Mouse (Mus musculus) thymus, postnatal 4 days (tissue): ENCODE data around the gene Lgalsl.

Experiments used
- DNase-seq: peaks from one replicate; pipeline ENCODE4 v3.0.0; 2021

The Lgalsl gene

GRCm38 (mm10) chr11:20778861-20779563, 51.8 kb downstream of the Lgalsl start:
- DNase-seq = no peak

DNA sequence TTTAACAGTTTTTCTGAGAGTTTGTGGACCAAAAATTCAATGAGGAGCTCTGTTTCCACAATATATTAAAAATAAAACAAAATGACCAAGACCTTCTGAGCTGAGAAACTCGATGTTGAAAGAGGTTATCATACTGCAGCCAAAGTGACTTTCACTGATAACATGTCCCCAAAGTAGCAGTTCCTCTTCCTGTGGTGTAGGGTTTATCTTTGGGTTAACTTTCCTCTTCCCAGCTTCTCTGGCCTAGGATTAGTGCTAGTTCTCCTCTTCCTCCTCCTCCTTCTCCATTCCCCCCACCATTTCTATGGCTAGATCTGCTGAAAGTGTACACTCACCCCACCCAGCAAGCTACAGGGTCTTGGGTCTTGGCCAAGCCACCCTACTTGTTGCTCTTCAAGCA, 52.6 kb downstream of the Lgalsl start:
- no peak for DNase-seq

DNA sequence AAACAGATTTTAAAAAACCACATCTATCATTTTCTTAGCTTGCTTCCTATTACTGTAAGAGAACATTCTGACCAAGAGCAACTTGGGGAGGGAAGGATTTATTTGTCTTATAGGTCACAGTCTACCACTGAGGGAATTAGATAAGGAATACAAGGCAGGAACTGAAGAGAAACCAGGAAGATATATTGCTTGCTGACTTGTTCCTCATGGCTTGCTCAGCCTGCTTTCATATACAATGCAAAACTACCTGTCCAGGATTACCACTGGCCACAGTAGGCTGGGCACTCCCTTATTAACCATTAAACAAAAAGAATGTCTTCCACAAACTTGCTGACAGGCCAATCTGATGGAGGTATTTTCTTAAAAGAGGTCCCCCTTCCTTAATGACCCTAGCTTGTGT, 54.2 kb downstream of the Lgalsl start:
- no peak for DNase-seq
